Mouse (Mus musculus): ENCODE results near the gene Acvr2b.

Gene Acvr2b

GRCm38 (mm10) chr9:119407884-119408283 is 6.0 kb downstream of the Acvr2b start:
- peak in 1 of 2 experiments; percentile 58 for DNase-seq (ENCODE audit: inconsistent age in 2 of 2, low spot score in 1 of 2)

DNA sequence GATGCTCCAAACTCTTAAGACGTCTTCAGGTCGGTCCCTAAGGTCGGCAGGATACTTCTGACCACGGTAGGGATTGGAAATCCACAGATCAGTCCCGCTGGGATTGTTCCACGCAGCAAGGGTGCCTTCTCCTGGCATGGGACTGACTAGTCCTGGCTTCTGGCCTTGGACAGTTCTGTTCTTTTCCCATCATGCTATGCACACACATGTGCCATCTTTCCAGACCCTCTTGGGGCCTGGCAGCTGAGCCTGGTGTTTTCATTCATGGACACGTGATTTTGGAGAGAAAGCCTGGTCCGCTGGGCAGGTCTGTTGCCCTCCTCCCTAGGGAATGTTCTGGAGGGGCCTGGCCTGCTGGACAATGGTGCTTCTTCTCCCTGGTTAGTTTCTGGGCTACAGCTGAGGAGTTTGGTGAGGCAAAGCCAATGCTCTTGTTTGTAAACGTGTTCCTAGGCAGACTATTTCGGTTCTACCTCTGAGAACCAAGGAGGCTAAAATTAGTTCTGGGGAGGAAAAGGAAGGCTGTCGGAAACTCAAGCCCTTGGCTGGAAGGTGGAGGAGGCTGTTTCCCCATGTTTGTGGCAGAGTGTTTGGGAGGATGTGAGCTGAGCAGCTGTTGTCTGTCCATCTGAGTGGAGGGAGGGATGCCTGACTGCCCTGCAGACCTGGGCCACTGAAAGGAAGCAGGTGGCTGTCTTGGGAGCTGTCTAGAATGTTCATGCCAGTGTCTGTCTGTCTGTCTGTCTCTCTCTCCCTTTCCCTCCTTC is 7.2 kb downstream of the Acvr2b start:
- DNase-seq (ENCODE audit: inconsistent age in 2 of 2, low spot score in 1 of 2), result no peak

DNA sequence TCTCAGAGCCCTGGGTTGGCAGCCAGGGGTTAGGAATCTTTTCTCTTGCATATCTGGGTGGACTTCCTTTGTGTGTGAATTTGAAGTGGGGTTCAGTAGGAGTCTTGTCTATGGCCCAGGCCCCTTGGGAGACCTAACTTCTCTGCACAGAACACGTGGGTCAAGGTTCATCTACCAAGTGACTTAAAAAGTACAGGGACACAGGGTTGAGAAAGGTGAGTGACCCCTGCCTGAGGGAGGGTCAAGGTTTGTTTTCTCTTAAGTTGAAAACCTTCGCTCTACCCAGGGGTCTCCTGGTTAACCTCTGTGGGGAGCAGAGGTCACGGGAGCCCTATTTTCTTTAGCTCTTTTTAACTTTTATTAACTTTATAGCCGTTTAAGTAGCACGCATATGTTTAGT is 7.9 kb downstream of the Acvr2b start:
- no peak for DNase-seq (ENCODE audit: inconsistent age in 2 of 2, low spot score in 1 of 2)

DNA sequence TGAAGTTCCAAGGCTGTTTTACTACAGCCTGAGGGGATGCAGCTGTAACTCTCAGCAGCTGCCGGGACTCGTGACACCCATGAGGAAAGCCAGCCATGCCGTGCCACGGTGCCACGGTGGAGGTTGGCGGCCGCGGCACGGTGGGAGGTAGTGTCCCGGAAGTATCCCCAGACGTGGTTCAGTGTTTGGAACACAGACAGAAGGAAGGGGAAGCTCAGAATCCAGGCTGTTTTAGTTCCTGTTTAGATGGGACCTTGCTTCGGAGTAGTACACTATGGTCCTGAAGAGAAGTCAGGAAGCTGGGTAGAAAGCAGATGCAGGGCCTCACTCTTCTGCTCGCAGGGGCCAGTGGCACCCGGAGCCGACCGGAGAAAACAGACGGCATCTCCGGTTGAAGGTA is 16.1 kb downstream of the Acvr2b start:
- DNase-seq (ENCODE audit: inconsistent age in 2 of 2, low spot score in 1 of 2), result no peak

- DNase-seq (ENCODE audit: inconsistent age in 2 of 2, low spot score in 1 of 2), result no peak
These were observed 18.0 kb downstream of the Acvr2b start for GRCm38 (mm10) chr9:119419852-119420438.

DNA sequence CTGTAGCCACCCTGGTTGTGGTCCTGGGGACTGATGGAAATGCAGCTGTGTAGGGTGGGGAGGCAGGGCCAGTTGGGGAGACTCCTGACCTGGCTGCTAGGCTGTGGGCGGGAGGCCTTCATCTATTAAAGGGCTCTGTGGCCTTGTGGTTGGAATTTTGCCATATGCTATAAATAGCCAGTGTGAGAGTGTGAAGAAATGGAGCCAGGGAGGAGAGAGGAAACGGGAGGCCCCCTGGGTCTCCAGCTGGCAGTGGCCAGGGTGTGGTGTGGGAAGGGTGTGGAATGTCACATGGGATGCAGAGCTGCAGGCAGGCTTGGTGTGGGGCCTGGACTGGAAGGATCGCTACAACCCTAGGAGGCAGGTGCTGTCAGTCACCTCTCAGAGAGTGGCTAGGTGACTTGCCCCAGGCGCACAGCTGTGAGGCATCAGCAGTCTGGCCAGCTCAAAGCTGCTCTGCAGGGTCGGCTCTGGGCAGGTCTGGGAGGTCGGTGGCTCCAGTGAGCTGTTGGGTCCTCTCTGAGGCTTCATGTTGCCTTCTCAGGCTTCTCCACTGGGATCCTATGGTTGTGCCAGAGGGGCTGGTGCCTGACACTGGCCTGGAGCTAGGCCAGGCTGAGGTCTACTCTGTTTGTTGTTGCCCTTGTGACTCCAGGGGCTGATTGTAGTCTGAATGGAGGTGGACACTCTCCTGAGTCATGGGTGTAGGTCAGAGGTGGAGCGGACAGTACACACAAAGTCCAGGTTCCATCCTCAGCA is 23.5 kb downstream of the Acvr2b start:
- DNase-seq (ENCODE audit: inconsistent age in 2 of 2, low spot score in 1 of 2), result peak; percentile 36 to 80

- no peak for DNase-seq (ENCODE audit: inconsistent age in 2 of 2, low spot score in 1 of 2)
These were observed 24.1 kb downstream of the Acvr2b start for GRCm38 (mm10) chr9:119425976-119426415.

- no peak for DNase-seq (ENCODE audit: inconsistent age in 2 of 2, low spot score in 1 of 2)
These were observed 24.6 kb downstream of the Acvr2b start for GRCm38 (mm10) chr9:119426483-119426882.

- DNase-seq (ENCODE audit: inconsistent age in 2 of 2, low spot score in 1 of 2), result peak; percentile 77 to 92
These were observed 28.4 kb downstream of the Acvr2b start for GRCm38 (mm10) chr9:119430311-119430710.

GRCm38 (mm10) chr9:119435855-119436254 is 33.9 kb downstream of the Acvr2b start:
- no peak for DNase-seq (ENCODE audit: inconsistent age in 2 of 2, low spot score in 1 of 2)

GRCm38 (mm10) chr9:119438065-119438464 is 36.1 kb downstream of the Acvr2b start:
- no peak for DNase-seq (ENCODE audit: inconsistent age in 2 of 2, low spot score in 1 of 2)

GRCm38 (mm10) chr9:119438498-119439000 is 36.6 kb downstream of the Acvr2b start:
- no peak for DNase-seq (ENCODE audit: inconsistent age in 2 of 2, low spot score in 1 of 2)

DNA sequence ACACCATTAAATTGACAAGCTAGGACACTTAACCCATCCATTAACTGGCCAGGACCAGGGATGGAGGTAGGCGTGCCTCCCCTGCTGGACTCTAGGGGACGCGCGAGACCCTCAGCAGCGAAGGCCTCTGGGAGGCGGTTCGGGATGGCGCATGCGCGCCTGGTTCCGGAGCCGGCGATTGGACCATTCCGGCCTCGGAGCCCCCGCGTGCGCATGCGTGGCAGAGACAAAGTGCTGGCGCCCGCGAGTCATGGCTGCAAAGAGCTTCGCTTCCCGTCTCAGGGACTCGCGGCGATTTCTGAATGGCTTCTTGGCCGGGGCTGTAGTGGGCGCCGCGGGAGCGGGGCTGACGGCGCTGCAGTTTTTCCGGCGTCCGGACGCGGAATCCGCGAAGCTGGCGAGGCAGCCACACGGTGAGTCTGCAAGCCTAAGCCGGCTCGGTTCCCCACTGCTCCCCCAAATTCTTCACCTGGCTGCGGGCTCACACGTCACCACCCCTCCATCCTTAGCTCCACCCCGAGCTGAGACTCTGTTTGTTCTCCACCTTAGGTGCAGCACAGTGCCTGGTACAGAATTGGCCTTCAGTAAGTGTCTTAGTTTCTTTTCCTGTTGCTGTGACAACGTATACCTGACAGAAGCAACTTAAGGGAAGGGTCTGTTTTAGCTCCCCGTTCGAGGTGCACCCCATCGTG is 43.0 kb downstream of the Acvr2b start, which contains the start of gene Exog:
Gene Exog (plus strand): TSS at position 206 of the 692 bp plus-strand sequence.
- peak; percentile 98 to 99 for DNase-seq (ENCODE audit: inconsistent age in 2 of 2, low spot score in 1 of 2)

DNA sequence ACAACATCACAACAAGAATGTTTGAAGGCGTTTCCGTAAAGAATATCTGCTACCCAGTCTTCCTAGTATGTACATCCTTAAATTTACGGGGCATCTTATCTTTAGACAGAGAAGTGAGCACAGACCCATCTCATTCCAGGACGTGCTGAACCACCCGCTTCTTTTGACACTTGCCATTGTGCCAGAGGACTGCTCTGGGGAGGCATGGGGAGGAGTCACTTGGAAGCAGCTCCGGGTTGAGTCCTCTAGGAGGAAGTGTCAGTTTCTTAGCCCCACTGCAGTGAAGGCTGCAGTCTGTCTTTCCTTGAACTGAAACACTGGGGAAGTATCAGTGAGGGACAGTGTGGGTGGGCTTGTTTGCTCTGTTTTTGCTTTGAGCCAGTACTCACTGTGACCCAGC is 43.8 kb downstream of the Acvr2b start:
- no peak for DNase-seq (ENCODE audit: inconsistent age in 2 of 2, low spot score in 1 of 2)

DNA sequence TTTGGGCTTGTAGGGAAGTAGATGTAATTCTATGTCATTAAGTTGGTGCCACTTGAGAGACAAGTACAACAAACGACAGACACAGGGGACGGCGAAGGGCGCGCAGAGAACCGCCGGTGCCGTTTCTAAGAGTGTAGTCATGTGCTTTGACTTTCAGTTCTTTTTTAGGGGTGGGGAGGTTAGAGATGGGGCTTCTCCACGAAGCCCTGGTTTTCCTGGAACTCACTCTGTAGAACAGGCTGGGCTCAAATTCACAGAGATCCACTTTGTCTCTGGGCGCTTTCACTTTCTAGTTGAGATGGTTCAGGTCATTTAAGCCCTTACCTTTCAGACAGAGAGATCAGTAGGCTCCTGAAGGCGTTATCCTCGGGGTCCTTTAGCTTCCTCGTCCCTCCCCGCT is 54.0 kb downstream of the Acvr2b start:
- DNase-seq (ENCODE audit: inconsistent age in 2 of 2, low spot score in 1 of 2), result no peak

DNA sequence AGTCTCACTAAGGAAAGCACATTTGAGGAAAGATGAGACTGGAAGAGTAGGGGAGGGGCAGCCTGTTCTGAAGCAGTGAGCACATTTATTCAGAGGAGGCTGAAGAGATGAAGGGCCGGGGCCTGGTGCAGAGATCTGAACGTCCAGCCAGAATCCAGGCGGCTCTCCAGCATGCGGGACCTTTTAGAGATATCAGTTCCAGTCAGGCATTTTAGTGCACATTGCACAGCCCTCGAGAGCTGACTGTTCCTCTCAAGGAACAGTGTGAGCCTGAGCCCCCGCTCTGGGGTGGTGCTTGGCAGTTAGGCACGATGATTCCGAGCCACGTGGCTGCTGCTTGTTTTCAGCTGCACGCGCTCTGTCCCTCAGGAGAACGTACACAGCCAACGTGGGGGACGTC is 55.2 kb downstream of the Acvr2b start:
- DNase-seq (ENCODE audit: inconsistent age in 2 of 2, low spot score in 1 of 2), result no peak

DNA sequence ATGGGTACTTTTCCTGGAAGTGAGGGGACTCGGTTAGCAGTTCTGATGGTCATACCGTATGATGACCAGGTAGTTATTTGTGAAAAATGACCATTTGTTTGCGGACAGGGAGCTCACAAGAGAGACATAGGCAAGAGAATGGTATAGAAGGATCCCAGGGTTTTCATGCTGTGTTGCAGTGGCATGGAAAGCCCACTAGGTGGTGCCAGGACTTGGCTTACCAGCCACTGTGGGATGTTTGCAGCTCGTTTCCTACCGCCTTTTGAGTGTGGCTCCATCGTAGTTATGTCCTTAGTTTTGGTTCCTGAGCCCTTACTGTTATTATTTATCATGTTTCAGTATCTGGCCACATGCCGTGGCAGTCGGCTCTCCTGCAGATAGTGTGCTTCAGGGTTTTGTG is 58.5 kb downstream of the Acvr2b start:
- peak; percentile 48 to 83 for DNase-seq (ENCODE audit: inconsistent age in 2 of 2, low spot score in 1 of 2)

GRCm38 (mm10) chr9:119465056-119465455 is 63.1 kb downstream of the Acvr2b start:
- no peak for DNase-seq (ENCODE audit: inconsistent age in 2 of 2, low spot score in 1 of 2)

GRCm38 (mm10) chr9:119465595-119465994 is 63.7 kb downstream of the Acvr2b start:
- peak in 1 of 2 experiments; percentile 47 for DNase-seq (ENCODE audit: inconsistent age in 2 of 2, low spot score in 1 of 2)

- no peak for DNase-seq (ENCODE audit: inconsistent age in 2 of 2, low spot score in 1 of 2)
These were observed 67.9 kb downstream of the Acvr2b start for GRCm38 (mm10) chr9:119469691-119470353.
